Mouse (Mus musculus) cerebellum, adult 2 months (tissue): ENCODE results near the gene Bpnt1.

Source experiments
- CTCF ChIP-seq: fragments of 200-500 bp; IDR thresholded peaks from 2 replicates; pipeline ENCODE4 v1.5.1; 2011; ENCODE audit warnings: low read depth, mild to moderate bottlenecking, control low read depth, low read length, moderate library complexity, borderline replicate concordance; ENCODE audit not compliant: insufficient read depth
- POLR2A ChIP-seq: fragments of 200-500 bp; IDR thresholded peaks from 2 replicates; pipeline ENCODE4 v1.6.1; 2011; ENCODE audit warnings: low read length, control low read depth, borderline replicate concordance; ENCODE audit not compliant: insufficient read depth

DNA sequence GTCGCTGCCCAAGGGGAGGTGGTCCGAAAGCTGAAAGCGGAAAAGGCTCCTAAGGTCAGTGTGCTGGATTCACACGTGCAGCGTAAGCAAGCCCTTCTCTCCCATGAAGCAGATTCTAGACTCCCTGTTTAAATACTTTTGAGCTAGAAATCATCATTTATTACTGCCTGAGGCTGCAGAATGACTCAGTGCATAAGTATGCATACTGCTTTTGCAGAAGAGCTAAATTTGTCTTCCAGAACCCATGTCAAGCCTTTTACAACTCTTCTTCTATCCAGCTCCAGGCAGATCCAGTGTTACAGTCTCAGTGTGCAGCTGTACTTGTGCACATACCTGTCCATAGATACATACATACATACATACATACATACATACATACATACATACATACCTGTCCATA, 69.7 kb downstream of the Bpnt1 start:
- TF ChIP-seq CTCF (no peak), POLR2A (no peak)
